Mouse (Mus musculus) neural tube, embryonic 14.5 days (tissue): ENCODE results near the gene Pkd1. TPM values are rescaled to one million over a fixed set of nuclear protein-coding genes. Genes with fewer than 3 reads are reported as not detected.

Source experiments
- ATAC-seq: fragments of 200-750 bp; cut with Nextera tagmentation; 2 replicates; pipeline ENCODE4 v1.8.0; 2017; ENCODE audit warnings: low read depth, mild to moderate bottlenecking, moderate TSS enrichment, moderate library complexity
- H3K27ac ChIP-seq: fragments of 300-500 bp; sonication (generic); 2 replicates; pipeline ENCODE4 v1.5.1; 2014; ENCODE audit warnings: low read depth, mild to moderate bottlenecking, control low read depth, low read length, moderate library complexity, mixed read lengths
- H3K27me3 ChIP-seq: fragments of 300-500 bp; sonication (generic); 2 replicates; pipeline ENCODE4 v1.6.1; 2014; ENCODE audit warnings: low read length; ENCODE audit not compliant: control insufficient read depth, insufficient read depth
- H3K36me3 ChIP-seq: fragments of 300-500 bp; sonication (generic); 2 replicates; pipeline ENCODE4 v1.6.1; 2014; ENCODE audit warnings: low read length, mixed read lengths; ENCODE audit not compliant: control insufficient read depth, insufficient read depth
- H3K4me1 ChIP-seq: fragments of 300-500 bp; sonication (generic); 2 replicates; pipeline ENCODE4 v1.6.1; 2014; ENCODE audit warnings: low read length; ENCODE audit not compliant: control insufficient read depth, insufficient read depth
- H3K4me2 ChIP-seq: fragments of 300-500 bp; sonication (generic); 2 replicates; pipeline ENCODE4 v1.6.1; 2014; ENCODE audit warnings: mild to moderate bottlenecking, low read depth, low read length, control low read depth
- H3K4me3 ChIP-seq: fragments of 300-500 bp; sonication (generic); 2 replicates; pipeline ENCODE4 v1.5.1; 2014; ENCODE audit warnings: low read depth, low read length, control low read depth, mixed read lengths
- H3K9ac ChIP-seq: fragments of 300-500 bp; sonication (generic); replicated peaks from 2 replicates; pipeline ENCODE4 v1.6.1; 2014; ENCODE audit warnings: low read depth, mild to moderate bottlenecking, control low read depth, low read length, mixed read lengths
- H3K9me3 ChIP-seq: fragments of 300-500 bp; sonication (generic); 2 replicates; pipeline ENCODE4 v1.6.1; 2016; ENCODE audit warnings: low read length; ENCODE audit not compliant: control insufficient read depth
- WGBS: fragments of 180-500 bp; shearing (Covaris S2); extraction: QIAGEN DNeasy Blood & Tissue Kit; methylation state at CpG from one replicate; pipeline ENCODE4 v1.1.7; 2014; 5-methylcytosine and 5-hydroxymethylcytosine counted together
- polyA plus RNA-seq: library from polyadenylated mRNA; unstranded; fragments of >200 nt; fragmentation: Nextera tagmentation; extraction: Ambion mirVana; gene quantifications from 2 replicates; pipeline ENCODE4 v1.2.1, GENCODE M21; 2014

Pkd1 gene
- polyA plus RNA-seq, 1 experiment from 2014 or later, result 30.8 TPM

GRCm38 (mm10) chr17:24600502-24600901 lies 50.9 kb downstream of the Pkd1 start:
- WGBS, result 94% methylated on average over 4 of the region's 4 CpGs
- ATAC-seq, result no peak

GRCm38 (mm10) chr17:24603961-24604360 lies 54.3 kb downstream of the Pkd1 start:
- ATAC-seq, result no peak
- no peaks in the 10 kb centered on the region for H3K9me3 ChIP-seq
- H3K36me3 ChIP-seq, result peaks cover 82% of the 10 kb centered on the region
- WGBS, result 90% methylated on average over 8 of the region's 8 CpGs
- H3K27ac ChIP-seq, result no peak overlapping the region
- no peaks in the 10 kb centered on the region for H3K4me1 ChIP-seq
- no peak overlapping the region for H3K4me2 ChIP-seq
- no peak overlapping the region for H3K9ac ChIP-seq
- no peaks in the 10 kb centered on the region for H3K27me3 ChIP-seq
- no peak overlapping the region for H3K4me3 ChIP-seq

More at GRCm38 (mm10) chr17:24600502-24600901, 50.9 kb downstream of the Pkd1 start:
- Histone ChIP-seq H3K27ac (no peak overlapping the region), H3K9ac (no peak overlapping the region), H3K4me2 (no peak overlapping the region), H3K4me3 (no peak overlapping the region), H3K27me3 (no peaks in the 10 kb centered on the region), H3K4me1 (no peaks in the 10 kb centered on the region), H3K36me3 (peaks cover 80% of the 10 kb centered on the region), H3K9me3 (no peaks in the 10 kb centered on the region)

- H3K4me1 ChIP-seq, result no peaks in the 10 kb centered on the region
- no peak overlapping the region for H3K4me2 ChIP-seq
- peaks cover 84% of the 10 kb centered on the region for H3K36me3 ChIP-seq
- no peak overlapping the region for H3K9ac ChIP-seq
- H3K4me3 ChIP-seq, result no peak overlapping the region
- no peak for ATAC-seq
- 100% methylated on average over 3 of the region's 3 CpGs for WGBS
- H3K27ac ChIP-seq, result no peak overlapping the region
- H3K9me3 ChIP-seq, result no peaks in the 10 kb centered on the region
- H3K27me3 ChIP-seq, result no peaks in the 10 kb centered on the region
Observed at GRCm38 (mm10) chr17:24604557-24604956, 54.9 kb downstream of the Pkd1 start.

- Histone ChIP-seq H3K9ac (no peak overlapping the region), H3K9me3 (no peaks in the 10 kb centered on the region), H3K27me3 (no peaks in the 10 kb centered on the region), H3K27ac (no peak overlapping the region), H3K4me2 (no peak overlapping the region), H3K36me3 (peaks cover 66% of the 10 kb centered on the region), H3K4me1 (no peaks in the 10 kb centered on the region), H3K4me3 (no peak overlapping the region)
- WGBS, result 90% methylated on average over 4 of the region's 4 CpGs
- no peak for ATAC-seq
Observed at GRCm38 (mm10) chr17:24608370-24608769, 58.7 kb downstream of the Pkd1 start.

GRCm38 (mm10) chr17:24608874-24609273 lies 59.2 kb downstream of the Pkd1 start:
- WGBS, result 96% methylated on average over 8 of the region's 8 CpGs
- Histone ChIP-seq H3K4me1 (no peaks in the 10 kb centered on the region), H3K36me3 (peaks cover 65% of the 10 kb centered on the region)

GRCm38 (mm10) chr17:24610711-24611110 lies 61.1 kb downstream of the Pkd1 start:
- peaks cover 63% of the 10 kb centered on the region for H3K36me3 ChIP-seq
- no peaks in the 10 kb centered on the region for H3K9me3 ChIP-seq
- H3K27ac ChIP-seq, result no peak overlapping the region
- 92% methylated on average over 2 of the region's 2 CpGs for WGBS
- H3K4me1 ChIP-seq, result no peaks in the 10 kb centered on the region
- no peak for ATAC-seq
- H3K9ac ChIP-seq, result no peak overlapping the region
- no peak overlapping the region for H3K4me3 ChIP-seq
- H3K4me2 ChIP-seq, result no peak overlapping the region
- H3K27me3 ChIP-seq, result no peaks in the 10 kb centered on the region

More at GRCm38 (mm10) chr17:24608874-24609273, 59.2 kb downstream of the Pkd1 start:
- no peak for ATAC-seq
- H3K4me3 ChIP-seq, result no peak overlapping the region
- no peak overlapping the region for H3K27ac ChIP-seq
- H3K4me2 ChIP-seq, result no peak overlapping the region
- H3K9me3 ChIP-seq, result no peaks in the 10 kb centered on the region
- H3K27me3 ChIP-seq, result no peaks in the 10 kb centered on the region
- H3K9ac ChIP-seq, result no peak overlapping the region

GRCm38 (mm10) chr17:24617561-24618194 lies 68.0 kb downstream of the Pkd1 start:
- H3K27ac ChIP-seq, result no peak overlapping the region
- H3K4me2 ChIP-seq, result no peak overlapping the region
- H3K27me3 ChIP-seq, result no peaks in the 10 kb centered on the region
- no peaks in the 10 kb centered on the region for H3K4me1 ChIP-seq
- H3K36me3 ChIP-seq, result peaks cover 68% of the 10 kb centered on the region
- 92% methylated on average over 14 of the region's 14 CpGs for WGBS
- no peak overlapping the region for H3K4me3 ChIP-seq
- no peaks in the 10 kb centered on the region for H3K9me3 ChIP-seq
- H3K9ac ChIP-seq, result no peak overlapping the region
- ATAC-seq, result no peak

- peaks cover 87% of the 10 kb centered on the region for H3K36me3 ChIP-seq
Observed at GRCm38 (mm10) chr17:24625472-24625871, 75.8 kb downstream of the Pkd1 start.

GRCm38 (mm10) chr17:24628646-24629045 lies 79.0 kb downstream of the Pkd1 start:
- Histone ChIP-seq H3K4me3 (no peak overlapping the region), H3K27me3 (no peaks in the 10 kb centered on the region), H3K9me3 (no peaks in the 10 kb centered on the region), H3K27ac (no peak overlapping the region), H3K36me3 (peaks cover 61% of the 10 kb centered on the region), H3K4me1 (peaks cover 5% of the 10 kb centered on the region), H3K4me2 (no peak overlapping the region), H3K9ac (no peak overlapping the region)
- ATAC-seq, result no peak
- 48% methylated on average over 5 of the region's 5 CpGs for WGBS

More at GRCm38 (mm10) chr17:24625472-24625871, 75.8 kb downstream of the Pkd1 start:
- no peak for ATAC-seq
- Histone ChIP-seq H3K4me2 (no peak overlapping the region), H3K27me3 (no peaks in the 10 kb centered on the region), H3K27ac (no peak overlapping the region), H3K9ac (no peak overlapping the region), H3K9me3 (no peaks in the 10 kb centered on the region), H3K4me1 (no peaks in the 10 kb centered on the region), H3K4me3 (no peak overlapping the region)
- 94% methylated on average over 8 of the region's 8 CpGs for WGBS
